Mouse (Mus musculus): ENCODE measurements around the gene Cd200r1. TPM values are rescaled to one million over a fixed set of nuclear protein-coding genes. Genes with fewer than 3 reads are reported as not detected.
A peak's percentile ranks its signal among the peaks of the same experiment; 100 is the strongest.
"Not testable (repeated sequence)": the region's sequence is repeated elsewhere in the genome, so short reads cannot be mapped to it uniquely, and the experiment has no call there.

Cd200r1 gene
- total and polyA plus RNA-seq, 2 experiments = 0.29 to 1.3 TPM

DNA sequence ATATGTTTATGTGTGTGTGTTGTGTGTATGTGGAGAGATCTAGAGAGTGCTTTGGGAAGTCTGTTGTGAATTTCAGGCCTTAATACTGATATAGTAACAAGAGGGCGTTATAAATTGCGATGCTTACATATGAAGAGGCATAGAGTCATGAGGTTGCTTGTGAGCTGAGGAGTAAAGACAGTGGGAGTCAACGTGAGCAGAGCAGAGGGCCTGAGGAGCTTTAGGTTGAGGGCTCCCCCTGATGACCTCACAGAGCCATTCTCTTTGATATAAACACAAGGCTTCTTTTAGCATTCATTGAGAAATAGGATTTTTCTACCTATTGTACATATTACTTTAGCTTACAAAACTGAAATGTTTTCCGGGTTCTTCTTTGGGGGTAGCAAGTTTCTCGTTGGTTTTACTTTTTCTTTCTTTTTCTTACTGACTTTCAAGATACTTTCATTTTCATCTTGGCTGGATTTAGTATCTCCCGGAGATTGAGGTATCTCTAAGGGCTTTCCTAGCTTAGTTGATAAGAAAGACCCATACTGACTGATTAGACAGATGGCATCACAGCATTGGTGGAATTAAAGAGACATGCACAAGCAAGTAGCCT lies 47.0 kb downstream of the Cd200r1 start:
- no peak overlapping the region for H3K4me3 ChIP-seq (ENCODE audit: insufficient read depth, low read depth, low read length)
- H3K4me1 ChIP-seq (ENCODE audit: control insufficient read depth, insufficient read depth, low read length) = no peaks in the 10 kb centered on the region
- no peak overlapping the region for H3K9ac ChIP-seq (ENCODE audit: low read depth, low read length)
- TF ChIP-seq CTCF (IDR thresholded peaks at IDR 0.05; ENCODE audit: low read depth, low read length) (no peak), POLR2A (IDR thresholded peaks at IDR 0.05; ENCODE audit: extremely low read depth, insufficient read depth, low read length) (no peak)
- H3K27ac ChIP-seq (replicated peaks; ENCODE audit: insufficient read depth, low read depth, low read length) = no peak overlapping the region
- DNase-seq (ENCODE audit: extremely low read depth, low read depth, low spot score) = peak; percentile 1
- H3K27me3 ChIP-seq (ENCODE audit: control insufficient read depth, insufficient read depth, low read length) = no peaks in the 10 kb centered on the region
- WGBS = 78% methylated on average over 6 of the region's 6 CpGs
- no peaks in the 10 kb centered on the region for H3K79me2 ChIP-seq (ENCODE audit: control insufficient read depth, insufficient read depth, low read length)
- no peaks in the 10 kb centered on the region for H3K36me3 ChIP-seq (ENCODE audit: control insufficient read depth, insufficient read depth, low read length)

DNA sequence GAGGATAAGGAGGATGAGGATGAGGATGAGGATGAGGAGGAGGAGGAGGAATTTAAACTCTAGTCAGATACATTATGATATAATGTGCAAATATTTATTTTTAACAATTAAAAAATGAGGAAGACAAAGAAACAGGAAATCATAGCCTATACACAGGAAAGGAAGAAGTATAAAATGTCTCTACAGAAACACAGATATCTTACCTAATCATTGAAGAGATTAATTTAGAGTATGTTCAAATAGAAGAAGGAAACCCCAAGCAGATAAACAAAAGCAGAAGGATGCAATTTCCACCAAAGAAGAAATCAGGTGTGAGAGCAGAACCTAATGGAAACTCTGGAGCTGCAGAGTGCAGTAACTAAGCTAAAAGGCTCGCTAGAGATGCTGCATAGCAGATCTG lies 52.5 kb downstream of the Cd200r1 start:
- TF ChIP-seq POLR2A (IDR thresholded peaks at IDR 0.05; ENCODE audit: extremely low read depth, insufficient read depth, low read length) (no peak), CTCF (IDR thresholded peaks at IDR 0.05; ENCODE audit: low read depth, low read length) (no peak)
- 48% methylated on average over 1 of the region's 1 CpGs for WGBS
- Histone ChIP-seq H3K4me3 (ENCODE audit: insufficient read depth, low read depth, low read length) (no peak overlapping the region), H3K79me2 (ENCODE audit: control insufficient read depth, insufficient read depth, low read length) (no peaks in the 10 kb centered on the region), H3K4me1 (ENCODE audit: control insufficient read depth, insufficient read depth, low read length) (no peaks in the 10 kb centered on the region), H3K27me3 (ENCODE audit: control insufficient read depth, insufficient read depth, low read length) (no peaks in the 10 kb centered on the region), H3K9ac (ENCODE audit: low read depth, low read length) (no peak overlapping the region), H3K36me3 (ENCODE audit: control insufficient read depth, insufficient read depth, low read length) (no peaks in the 10 kb centered on the region), H3K27ac (replicated peaks; ENCODE audit: insufficient read depth, low read depth, low read length) (no peak overlapping the region)
- no peak for DNase-seq (ENCODE audit: extremely low read depth, low read depth, low spot score)

DNA sequence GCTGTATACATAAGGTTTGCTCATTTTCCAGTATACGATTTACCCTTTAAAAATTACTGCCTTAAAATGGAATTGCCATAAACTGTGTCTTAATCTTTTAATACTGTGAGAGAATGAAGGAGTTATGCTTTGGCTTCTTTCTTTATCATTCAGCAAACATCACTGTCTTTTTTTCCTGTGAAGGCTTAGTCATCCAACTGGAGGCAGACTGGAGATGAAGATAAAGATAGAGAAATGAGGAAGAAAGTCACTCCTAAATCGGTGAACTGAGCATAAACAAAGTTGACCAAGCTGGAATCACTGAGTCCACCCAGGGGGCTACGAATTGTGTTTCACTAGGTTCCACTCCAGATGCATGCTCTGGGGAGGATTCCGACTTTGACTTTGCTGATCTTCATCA lies 55.0 kb downstream of the Cd200r1 start:
- Histone ChIP-seq H3K27me3 (ENCODE audit: control insufficient read depth, insufficient read depth, low read length) (no peaks in the 10 kb centered on the region), H3K9ac (ENCODE audit: low read depth, low read length) (no peak overlapping the region), H3K79me2 (ENCODE audit: control insufficient read depth, insufficient read depth, low read length) (no peaks in the 10 kb centered on the region), H3K36me3 (ENCODE audit: control insufficient read depth, insufficient read depth, low read length) (no peaks in the 10 kb centered on the region), H3K4me1 (ENCODE audit: control insufficient read depth, insufficient read depth, low read length) (no peaks in the 10 kb centered on the region), H3K27ac (replicated peaks; ENCODE audit: insufficient read depth, low read depth, low read length) (no peak overlapping the region), H3K4me3 (ENCODE audit: insufficient read depth, low read depth, low read length) (no peak overlapping the region)
- DNase-seq (ENCODE audit: extremely low read depth, low read depth, low spot score) = no peak
- 82% methylated on average over 4 of the region's 4 CpGs for WGBS
- TF ChIP-seq CTCF (IDR thresholded peaks at IDR 0.05; ENCODE audit: low read depth, low read length) (no peak), POLR2A (IDR thresholded peaks at IDR 0.05; ENCODE audit: extremely low read depth, insufficient read depth, low read length) (no peak)

DNA sequence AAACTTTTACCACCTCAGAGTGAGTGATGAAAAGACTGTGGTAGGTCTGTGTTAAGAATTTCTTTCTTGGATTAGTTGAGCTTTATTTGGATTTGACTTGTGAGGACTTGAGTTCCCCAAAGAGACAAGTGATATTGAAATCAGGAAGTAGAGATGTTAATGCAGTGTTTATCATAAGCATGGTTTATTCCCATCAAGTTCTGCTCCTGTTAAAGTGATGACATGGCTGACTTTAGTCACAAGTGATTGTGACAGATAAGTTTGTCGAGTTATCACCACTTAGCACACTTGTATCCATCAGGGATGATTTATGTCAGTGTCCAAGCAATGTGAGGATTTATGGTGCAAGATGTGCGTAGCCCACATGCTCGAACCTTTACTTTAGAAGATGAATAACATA lies 66.8 kb downstream of the Cd200r1 start:
- H3K79me2 ChIP-seq (ENCODE audit: control insufficient read depth, insufficient read depth, low read length) = no peaks in the 10 kb centered on the region
- no peak overlapping the region for H3K9ac ChIP-seq (ENCODE audit: low read depth, low read length)
- no peaks in the 10 kb centered on the region for H3K27me3 ChIP-seq (ENCODE audit: control insufficient read depth, insufficient read depth, low read length)
- H3K27ac ChIP-seq (replicated peaks; ENCODE audit: insufficient read depth, low read depth, low read length) = no peak overlapping the region
- H3K4me3 ChIP-seq (ENCODE audit: insufficient read depth, low read depth, low read length) = no peak overlapping the region
- no peaks in the 10 kb centered on the region for H3K4me1 ChIP-seq (ENCODE audit: control insufficient read depth, insufficient read depth, low read length)
- no peaks in the 10 kb centered on the region for H3K36me3 ChIP-seq (ENCODE audit: control insufficient read depth, insufficient read depth, low read length)
- 65% methylated on average over 3 of the region's 3 CpGs for WGBS
- TF ChIP-seq POLR2A (IDR thresholded peaks at IDR 0.05; ENCODE audit: extremely low read depth, insufficient read depth, low read length) = no peak
- no peak for TF ChIP-seq CTCF (IDR thresholded peaks at IDR 0.05; ENCODE audit: low read depth, low read length)
- no peak for DNase-seq (ENCODE audit: extremely low read depth, low read depth, low spot score)

DNA sequence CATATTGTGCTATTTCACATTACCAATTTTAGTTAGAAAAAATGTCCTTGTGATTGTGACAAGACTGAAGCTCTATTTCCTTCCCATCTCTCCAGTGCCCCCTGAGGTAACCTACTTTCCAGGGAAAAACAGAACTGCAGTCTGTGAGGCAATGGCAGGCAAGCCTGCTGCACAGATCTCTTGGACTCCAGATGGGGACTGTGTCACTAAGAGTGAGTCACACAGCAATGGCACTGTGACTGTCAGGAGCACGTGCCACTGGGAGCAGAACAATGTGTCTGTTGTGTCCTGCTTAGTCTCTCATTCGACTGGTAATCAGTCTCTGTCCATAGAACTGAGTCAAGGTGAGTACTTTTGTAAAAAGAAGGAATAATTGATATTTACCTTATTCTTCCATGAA lies 67.7 kb downstream of the Cd200r1 start:
- not testable (repeated sequence) for H3K27ac ChIP-seq (replicated peaks; ENCODE audit: insufficient read depth, low read depth, low read length)

More for the DNA sequence above, 67.7 kb downstream of the Cd200r1 start:
- not testable (repeated sequence) for H3K36me3 ChIP-seq (ENCODE audit: control insufficient read depth, insufficient read depth, low read length); H3K9ac ChIP-seq (ENCODE audit: low read depth, low read length); H3K4me1 ChIP-seq (ENCODE audit: control insufficient read depth, insufficient read depth, low read length); H3K4me3 ChIP-seq (ENCODE audit: insufficient read depth, low read depth, low read length); DNase-seq (ENCODE audit: extremely low read depth, low read depth, low spot score); H3K27me3 ChIP-seq (ENCODE audit: control insufficient read depth, insufficient read depth, low read length); H3K79me2 ChIP-seq (ENCODE audit: control insufficient read depth, insufficient read depth, low read length)
- 52% methylated on average over 2 of the region's 2 CpGs for WGBS

Other genes with a start within 250 kb of the Cd200r1 start
- gene Boc, start 206.8 kb upstream of the Cd200r1 start, total RNA-seq (2014; rRNA removed) = 0.18 and 0.40 TPM in 2 replicates
- 0.16 and 0.20 TPM in 2 replicates for gene Boc, start 206.8 kb upstream of the Cd200r1 start, polyA plus RNA-seq (2012; rRNA removed)
- 4.4 and 4.6 TPM in 2 replicates for gene Nepro, start 41.4 kb upstream of the Cd200r1 start, total RNA-seq (2014; rRNA removed)
- 2.1 and 2.4 TPM in 2 replicates for gene Nepro, start 41.4 kb upstream of the Cd200r1 start, polyA plus RNA-seq (2012; rRNA removed)
- 11.0 and 11.2 TPM in 2 replicates for gene Gtpbp8, start 19.4 kb upstream of the Cd200r1 start, total RNA-seq (2014; rRNA removed)
- gene Gtpbp8, start 19.4 kb upstream of the Cd200r1 start, polyA plus RNA-seq (2012; rRNA removed) = 3.7 and 3.8 TPM in 2 replicates
- gene Cd200r4, start 46.0 kb downstream of the Cd200r1 start, total RNA-seq (2014; rRNA removed) = 0.37 and 0.74 TPM in 2 replicates
- 0.06 and 0.11 TPM in 2 replicates for gene Cd200r4, start 46.0 kb downstream of the Cd200r1 start, polyA plus RNA-seq (2012; rRNA removed)
- 0.09 TPM in 1 of 2 replicates, not detected in the other for gene Cd200r2, start 101.4 kb downstream of the Cd200r1 start, total RNA-seq (2014; rRNA removed)
- gene Cd200r2, start 101.4 kb downstream of the Cd200r1 start, polyA plus RNA-seq (2012; rRNA removed) = not detected in 2 replicates
- gene Cd200r3, start 177.9 kb downstream of the Cd200r1 start, total RNA-seq (2014; rRNA removed) = 0.18 and 0.27 TPM in 2 replicates
- gene Cd200r3, start 177.9 kb downstream of the Cd200r1 start, polyA plus RNA-seq (2012; rRNA removed) = not detected in 2 replicates

Data from liver, adult 2 months (tissue).